Mouse (Mus musculus): ENCODE results near the gene Wfikkn1.

The Wfikkn1 gene

GRCm38 (mm10) chr17:25880196-25880910, at the start of gene Wfikkn1:
Wfikkn1 (minus strand) TSS chr17:25880858.
- no peak for ATAC-seq (ENCODE audit: insufficient number of reproducible peaks, low FRiP score, low TSS enrichment)

GRCm38 (mm10) chr17:25925348-25925747, 44.7 kb upstream of the Wfikkn1 start:
- no peak for ATAC-seq (ENCODE audit: insufficient number of reproducible peaks, low FRiP score, low TSS enrichment)

DNA sequence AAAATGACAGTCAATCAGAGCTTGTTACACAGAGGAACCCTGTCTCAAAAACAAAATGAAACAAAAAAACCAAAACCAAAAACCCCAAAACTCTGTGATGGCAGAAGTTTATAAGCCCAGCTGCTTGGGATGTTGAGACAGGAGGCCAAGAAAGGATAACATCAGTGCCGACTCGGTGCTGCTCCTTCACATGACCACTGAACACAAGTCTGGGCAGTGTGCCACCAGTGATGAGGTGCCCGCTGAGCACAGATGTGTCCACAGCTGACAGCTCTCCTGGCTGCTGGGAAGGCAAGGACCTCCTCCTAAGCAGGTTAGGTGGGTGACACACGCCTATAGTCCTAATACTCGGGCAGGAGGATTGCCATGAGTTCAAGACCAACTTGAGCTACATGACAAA, 41.5 kb upstream of the Wfikkn1 start:
- ATAC-seq (ENCODE audit: insufficient number of reproducible peaks, low FRiP score, low TSS enrichment) = no peak

DNA sequence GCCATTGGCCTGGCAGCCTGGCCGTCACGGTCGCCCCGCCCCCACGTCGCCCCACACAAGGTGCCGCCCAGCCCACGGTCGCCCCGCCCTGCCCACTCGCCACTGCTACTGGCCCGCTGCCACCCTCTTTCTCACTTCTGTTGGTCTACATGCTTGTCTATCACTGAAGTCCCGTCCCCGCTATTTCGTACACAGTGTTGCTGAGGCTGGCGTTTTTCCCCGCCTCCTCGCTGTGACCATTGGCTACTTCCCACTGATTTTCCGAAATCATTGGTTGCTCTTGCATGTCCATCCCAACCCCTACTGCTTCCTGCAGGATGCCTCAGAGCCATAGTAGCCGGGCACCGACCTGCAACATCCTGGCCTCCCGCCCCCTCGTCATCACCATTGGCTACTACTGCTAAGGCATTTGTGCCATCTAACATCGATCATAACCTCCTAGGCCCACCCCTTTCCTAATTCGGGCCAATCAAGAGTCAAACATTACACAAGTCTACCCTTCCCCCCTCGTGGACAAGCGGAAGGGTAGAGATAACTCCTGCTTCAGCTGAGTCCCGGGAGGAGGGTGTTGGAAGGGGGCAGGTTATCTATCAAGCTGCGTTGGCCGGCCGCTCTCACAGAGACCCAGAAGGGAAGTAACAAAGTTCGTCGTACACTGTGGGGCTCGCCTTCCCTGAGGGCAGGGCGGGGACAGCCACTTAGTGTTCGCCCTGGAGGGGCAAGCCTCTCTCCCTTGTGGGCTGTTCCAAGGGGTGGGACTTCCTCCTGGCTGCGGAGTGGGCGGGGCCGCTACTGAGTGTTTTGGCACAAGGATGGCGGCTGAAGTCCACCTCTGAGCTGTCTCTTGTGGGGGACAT, 39.4 kb upstream of the Wfikkn1 start:
- ATAC-seq (ENCODE audit: insufficient number of reproducible peaks, low FRiP score, low TSS enrichment) = peak; percentile 96

- no peak for ATAC-seq (ENCODE audit: insufficient number of reproducible peaks, low FRiP score, low TSS enrichment)
These were observed 38.6 kb upstream of the Wfikkn1 start, which contains the start of gene Rab40c for GRCm38 (mm10) chr17:25919144-25919785. Rab40c (minus strand) TSS chr17:25919727.

DNA sequence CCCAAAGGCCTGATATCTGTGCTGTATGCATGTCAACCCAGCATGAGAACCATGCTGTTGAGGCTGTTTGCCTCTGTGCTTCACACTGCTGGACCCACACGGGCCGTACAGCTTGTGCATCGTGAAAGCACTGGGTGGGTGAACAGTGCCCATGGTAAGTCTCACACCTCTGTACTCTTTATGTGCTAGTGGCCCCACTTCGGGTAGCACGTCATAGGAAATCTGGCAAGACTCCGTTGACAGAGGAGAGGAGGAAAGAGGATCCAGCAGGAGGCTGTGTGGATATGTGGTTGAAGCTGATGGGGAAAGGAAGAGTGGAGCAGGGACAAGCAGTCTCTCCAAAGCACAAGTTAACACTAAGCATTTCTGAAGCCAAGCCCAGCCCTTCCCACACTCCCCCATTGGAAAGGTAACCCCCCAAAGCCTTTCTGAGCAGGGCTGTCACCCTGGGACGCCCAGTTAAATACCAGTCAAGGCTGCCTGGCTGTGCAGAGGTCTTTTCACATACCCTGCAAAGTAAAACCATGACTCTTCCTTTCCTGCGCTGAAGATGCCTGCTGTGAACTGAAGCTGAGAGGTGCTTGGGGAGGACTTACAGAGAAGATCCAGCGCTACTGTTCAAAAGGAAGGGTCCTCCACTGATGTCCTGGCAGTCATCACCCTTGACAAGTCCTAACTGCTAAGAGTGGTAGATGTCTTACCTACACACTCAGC, 37.5 kb upstream of the Wfikkn1 start:
- ATAC-seq (ENCODE audit: insufficient number of reproducible peaks, low FRiP score, low TSS enrichment) = no peak

DNA sequence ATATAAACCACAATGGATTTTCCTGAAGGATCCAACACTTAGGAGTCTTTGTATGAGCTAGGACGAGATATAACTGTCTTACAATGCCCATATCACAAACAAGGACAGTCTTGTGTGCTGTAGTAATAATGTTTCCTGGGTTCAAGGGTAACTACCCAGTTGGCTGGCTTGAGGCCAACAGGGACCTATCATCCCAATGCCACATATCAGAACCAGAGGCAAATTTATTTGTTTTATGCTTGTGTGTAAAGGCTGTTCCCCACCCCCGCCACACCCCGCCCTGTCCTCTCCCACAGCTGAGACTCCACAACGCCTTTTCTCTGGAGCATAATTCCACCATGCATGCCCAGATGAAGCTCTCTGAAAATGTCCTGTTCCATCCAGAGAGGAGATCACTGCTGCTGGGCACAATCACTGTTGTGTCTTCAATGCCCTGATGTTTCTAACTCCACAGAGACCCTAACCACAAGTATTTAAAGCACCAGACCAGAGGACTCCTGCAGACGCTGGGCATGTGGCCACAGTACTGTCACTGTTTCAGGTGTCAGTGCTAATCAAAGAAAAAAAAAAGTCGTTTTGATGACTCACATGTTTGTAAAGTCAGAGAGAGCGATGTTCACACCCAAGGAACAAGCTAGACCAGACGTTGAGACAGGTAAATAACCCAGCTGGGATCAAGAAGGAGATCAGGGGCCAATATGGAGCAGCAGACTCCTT, 36.4 kb upstream of the Wfikkn1 start:
- ATAC-seq (ENCODE audit: insufficient number of reproducible peaks, low FRiP score, low TSS enrichment) = no peak

GRCm38 (mm10) chr17:25914295-25914694, 33.6 kb upstream of the Wfikkn1 start:
- ATAC-seq (ENCODE audit: insufficient number of reproducible peaks, low FRiP score, low TSS enrichment) = no peak

GRCm38 (mm10) chr17:25913877-25914275, 33.2 kb upstream of the Wfikkn1 start:
- ATAC-seq (ENCODE audit: insufficient number of reproducible peaks, low FRiP score, low TSS enrichment) = no peak

- ATAC-seq (ENCODE audit: insufficient number of reproducible peaks, low FRiP score, low TSS enrichment) = peak; percentile 74; the same call in 1 of the 2 replicates
These were observed 32.7 kb upstream of the Wfikkn1 start for GRCm38 (mm10) chr17:25913186-25913876.

GRCm38 (mm10) chr17:25911816-25912215, 31.2 kb upstream of the Wfikkn1 start:
- peak; percentile 84; the same call in 1 of the 2 replicates for ATAC-seq (ENCODE audit: insufficient number of reproducible peaks, low FRiP score, low TSS enrichment)

- no peak for ATAC-seq (ENCODE audit: insufficient number of reproducible peaks, low FRiP score, low TSS enrichment)
These were observed 27.0 kb upstream of the Wfikkn1 start for GRCm38 (mm10) chr17:25907640-25908039.

DNA sequence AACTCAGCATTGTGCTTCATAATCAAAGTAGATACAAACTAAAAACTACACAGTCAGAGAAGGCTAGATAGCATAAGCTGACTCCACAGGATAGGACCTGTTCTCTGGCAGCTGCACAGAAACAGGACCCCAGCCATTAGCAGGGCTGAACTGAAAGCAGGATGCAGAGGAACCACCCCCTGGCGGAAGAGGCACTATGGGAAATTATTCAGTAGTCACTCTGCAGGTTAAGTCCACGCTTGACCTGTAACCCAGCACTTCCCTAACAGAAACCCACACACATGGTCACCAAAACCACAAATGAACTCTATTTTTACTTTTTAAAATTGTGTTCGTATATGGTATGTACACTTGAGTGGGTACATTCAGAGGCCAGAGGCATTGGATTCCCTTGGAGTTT, 22.4 kb upstream of the Wfikkn1 start:
- no peak for ATAC-seq (ENCODE audit: insufficient number of reproducible peaks, low FRiP score, low TSS enrichment)

GRCm38 (mm10) chr17:25900193-25900592, 19.5 kb upstream of the Wfikkn1 start:
- no peak for ATAC-seq (ENCODE audit: insufficient number of reproducible peaks, low FRiP score, low TSS enrichment)

DNA sequence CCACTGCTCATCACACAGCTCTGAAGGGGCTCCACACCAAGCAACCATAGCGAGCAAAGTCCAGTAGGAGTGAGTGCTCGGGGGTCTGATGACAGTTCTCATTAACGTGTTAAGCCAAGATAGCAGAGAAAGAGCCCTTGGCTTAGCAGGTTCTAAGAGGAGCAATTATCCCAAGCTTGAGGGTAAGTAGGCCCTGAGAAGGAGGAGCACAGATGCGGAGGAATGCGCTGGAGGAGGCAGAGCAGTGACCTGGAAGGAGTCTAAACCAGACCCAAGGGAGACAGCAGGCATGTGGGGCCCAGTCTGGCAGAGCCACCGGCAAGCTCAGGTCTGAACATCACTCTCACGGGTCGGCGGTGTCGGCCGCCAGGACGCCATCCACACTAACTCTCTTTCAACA, 15.2 kb upstream of the Wfikkn1 start:
- no peak for ATAC-seq (ENCODE audit: insufficient number of reproducible peaks, low FRiP score, low TSS enrichment)

DNA sequence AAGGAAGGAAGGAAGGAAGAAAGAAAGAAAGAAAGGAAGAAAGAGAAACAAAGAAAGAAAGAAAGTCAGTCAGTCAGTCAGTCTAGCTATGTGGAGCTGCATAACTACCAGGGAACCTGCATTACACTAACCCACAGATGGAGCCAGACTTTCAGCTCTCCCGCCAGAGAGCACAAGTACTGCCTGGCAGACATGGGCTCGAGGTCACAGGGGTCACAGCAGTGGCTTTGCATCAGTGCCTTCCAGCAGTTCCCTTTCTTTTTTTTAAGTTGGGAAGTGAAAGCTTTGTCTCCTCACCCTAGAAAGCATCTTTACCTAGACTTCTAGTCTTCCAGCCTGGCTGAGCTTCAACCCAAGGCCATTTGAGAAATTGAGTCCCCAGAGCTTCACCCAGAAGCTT, 14.8 kb upstream of the Wfikkn1 start:
- no peak for ATAC-seq (ENCODE audit: insufficient number of reproducible peaks, low FRiP score, low TSS enrichment)

- ATAC-seq (ENCODE audit: insufficient number of reproducible peaks, low FRiP score, low TSS enrichment) = peak; percentile 68; the same call in 1 of the 2 replicates
These were observed 13.4 kb upstream of the Wfikkn1 start for GRCm38 (mm10) chr17:25893975-25894617.

- no peak for ATAC-seq (ENCODE audit: insufficient number of reproducible peaks, low FRiP score, low TSS enrichment)
These were observed 8.2 kb upstream of the Wfikkn1 start for GRCm38 (mm10) chr17:25888837-25889236.

GRCm38 (mm10) chr17:25887467-25887866, 6.8 kb upstream of the Wfikkn1 start:
- ATAC-seq (ENCODE audit: insufficient number of reproducible peaks, low FRiP score, low TSS enrichment) = no peak
